Mouse (Mus musculus): ENCODE measurements around the gene Ado. TPM values are rescaled to one million over a fixed set of nuclear protein-coding genes. Genes with fewer than 3 reads are reported as not detected.

Ado gene
- polyA plus RNA-seq, 1 experiment = 10.2 TPM

DNA sequence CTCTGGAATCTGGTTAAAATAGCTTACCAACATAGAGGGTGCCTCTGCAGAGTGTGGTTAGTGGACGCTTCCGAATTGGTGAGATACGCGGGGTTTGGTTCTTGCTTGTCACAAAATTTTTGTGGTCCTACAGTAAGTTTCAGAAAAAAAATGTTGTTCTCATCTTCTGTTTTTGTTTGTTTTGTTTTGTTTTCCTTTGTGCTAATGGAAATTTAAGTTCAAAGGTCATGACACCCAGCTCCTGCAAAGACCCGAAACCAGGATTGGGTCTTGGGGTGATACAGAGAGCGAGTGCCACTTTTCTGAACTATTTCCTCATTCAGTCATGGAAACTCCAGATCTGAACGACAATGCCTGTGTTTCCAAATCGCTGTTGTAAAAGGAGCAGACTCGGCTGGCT lies 50.8 kb downstream of the Ado start:
- no peaks in the 10 kb centered on the region for H3K27me3 ChIP-seq (ENCODE audit: control insufficient read depth, insufficient read depth, low read length)
- H3K36me3 ChIP-seq (ENCODE audit: control insufficient read depth, insufficient read depth, low read length) = no peaks in the 10 kb centered on the region
- WGBS = 84% methylated on average over 9 of the region's 9 CpGs
- H3K27ac ChIP-seq (ENCODE audit: insufficient read depth, low read depth, low read length) = no peak overlapping the region
- no peaks in the 10 kb centered on the region for H3K4me1 ChIP-seq (ENCODE audit: control insufficient read depth, insufficient read depth, insufficient read length, low read length)
- TF ChIP-seq POLR2A (IDR thresholded peaks at IDR 0.05; ENCODE audit: low read depth, low read length) (no peak), CTCF (IDR thresholded peaks at IDR 0.05; ENCODE audit: extremely low read depth, insufficient read length, insufficient replicate concordance, low read depth, low read length) (no peak)
- H3K4me3 ChIP-seq (ENCODE audit: low read depth, low read length) = no peak overlapping the region

DNA sequence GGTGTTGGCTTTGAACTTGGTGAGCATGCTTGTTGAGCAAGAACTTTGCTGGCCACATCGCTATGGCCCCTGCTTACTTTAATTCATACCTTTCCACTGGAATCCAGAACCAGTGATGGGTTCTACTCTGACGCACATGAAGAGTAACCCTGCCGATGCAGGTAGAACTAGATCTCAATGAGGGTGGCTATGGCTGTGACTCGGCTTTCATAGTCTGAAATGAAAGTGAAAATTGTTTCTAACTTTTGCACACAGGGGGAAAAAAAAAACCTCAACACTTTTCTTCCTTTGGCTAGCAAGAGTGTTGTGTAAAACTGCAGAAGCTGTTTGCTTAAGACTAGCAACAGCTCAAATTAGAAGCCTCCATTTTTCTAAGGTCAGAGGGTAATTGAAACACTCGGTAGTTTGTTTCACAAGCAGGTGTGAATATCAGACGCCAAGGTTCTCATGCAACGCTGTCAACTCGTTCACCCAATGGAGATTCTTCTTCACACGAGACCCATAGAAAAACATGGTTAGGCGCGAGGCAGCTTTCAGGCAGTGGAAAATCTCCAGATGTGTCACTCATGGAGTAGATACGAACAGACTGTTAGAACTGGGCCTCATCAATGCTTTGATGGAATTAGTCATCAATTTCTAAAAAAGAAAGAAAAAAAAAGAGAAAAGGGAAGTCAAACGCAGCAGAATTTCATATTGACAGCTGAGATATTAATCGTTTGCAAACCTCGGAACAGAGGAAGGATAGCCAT lies 51.4 kb downstream of the Ado start:
- H3K27ac ChIP-seq (ENCODE audit: insufficient read depth, low read depth, low read length) = peak overlapping the region; percentile 37; the same call in 1 of the 2 replicates
- WGBS = 85% methylated on average over 15 of the region's 15 CpGs
- no peaks in the 10 kb centered on the region for H3K4me1 ChIP-seq (ENCODE audit: control insufficient read depth, insufficient read depth, insufficient read length, low read length)
- no peaks in the 10 kb centered on the region for H3K27me3 ChIP-seq (ENCODE audit: control insufficient read depth, insufficient read depth, low read length)
- H3K4me3 ChIP-seq (ENCODE audit: low read depth, low read length) = no peak overlapping the region
- H3K36me3 ChIP-seq (ENCODE audit: control insufficient read depth, insufficient read depth, low read length) = no peaks in the 10 kb centered on the region
- TF ChIP-seq POLR2A (IDR thresholded peaks at IDR 0.05; ENCODE audit: low read depth, low read length) (no peak), CTCF (IDR thresholded peaks at IDR 0.05; ENCODE audit: extremely low read depth, insufficient read length, insufficient replicate concordance, low read depth, low read length) (no peak)

Other genes with a start within 250 kb of the Ado start
- gene Egr2, start 13.5 kb downstream of the Ado start, polyA plus RNA-seq (2012; rRNA removed) = 1.7 and 3.7 TPM in 2 replicates